Mouse (Mus musculus): ENCODE results near the gene Tmppe.

DNA sequence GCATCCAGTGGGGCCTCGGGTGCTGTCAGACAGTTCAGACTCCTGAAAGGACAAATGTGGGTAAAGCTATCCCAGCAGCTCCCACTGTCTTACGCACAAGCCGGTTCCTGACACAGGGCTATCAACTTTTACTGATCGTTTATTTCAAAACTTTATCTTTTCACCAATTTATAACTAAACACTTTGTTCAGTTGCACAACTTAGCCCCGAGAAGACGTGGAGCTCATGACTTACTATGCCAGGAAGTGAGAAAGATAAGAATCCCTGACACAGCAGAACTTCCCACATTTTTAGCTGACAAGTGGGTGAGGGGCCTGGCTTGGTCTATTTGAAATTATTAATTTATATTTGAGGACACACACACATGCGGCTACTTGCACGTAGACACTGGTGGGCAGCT lies 6.2 kb upstream of the Tmppe start:
- TF ChIP-seq CTCF (IDR thresholded peaks at IDR 0.05) (no peak), EP300 (IDR thresholded peaks at IDR 0.05) (no peak)

Data from lung, postnatal 0 days (tissue).